Mouse (Mus musculus) embryonic fibroblast, embryonic 13.5 days (primary cell): ENCODE measurements around the gene Mpo.

ENCODE experiments used
- CTCF ChIP-seq: IDR thresholded peaks from 2 replicates; pipeline ENCODE4 v1.5.1; 2011; ENCODE audit warnings: mild to moderate bottlenecking, control low read depth, low read length, moderate library complexity, borderline replicate concordance; ENCODE audit not compliant: insufficient read depth
- POLR2A ChIP-seq: IDR thresholded peaks from 2 replicates; pipeline ENCODE4 v1.6.1; 2011; ENCODE audit warnings: low read depth, mild to moderate bottlenecking, control low read depth, low read length, moderate library complexity

- TF ChIP-seq CTCF (no peak), POLR2A (no peak)
Observed at GRCm38 (mm10) chr11:87755360-87756017, 37.9 kb upstream of the Mpo start.
